Mouse (Mus musculus) MEL (cell line): ENCODE results near the gene Il17c. TPM values are rescaled to one million over a fixed set of nuclear protein-coding genes. Genes with fewer than 3 reads are reported as not detected.

Experiments
- DNase-seq: peaks from one replicate; pipeline ENCODE4 v3.0.0; 2011; ENCODE audit warnings: low read depth, low spot score
- H3K27ac ChIP-seq: 2 replicates; pipeline ENCODE4 v1.5.1; 2012; ENCODE audit warnings: low read depth, mild to moderate bottlenecking, control low read depth, low read length, moderate library complexity; ENCODE audit not compliant: control insufficient read depth
- H3K27me3 ChIP-seq, 2 experiments: fragments of 150-350 bp in 1 of 2; sonication (generic) in 1 of 2; 2 replicates each; pipeline ENCODE4 v1.6.1; 2012; ENCODE audit warnings: low read length in 2 of 2, mild to moderate bottlenecking in 2 of 2, improper control_type of control experiment in 1 of 2, moderate library complexity in 1 of 2; ENCODE audit not compliant: insufficient read depth in 2 of 2, control insufficient read depth in 1 of 2
- H3K36me3 ChIP-seq, 2 experiments: 2 replicates each; pipeline ENCODE4 v1.6.1; 2012 to 2014; ENCODE audit warnings: low read length in 2 of 2, improper control_type of control experiment in 1 of 2, inconsistent platforms in 1 of 2, mild to moderate bottlenecking in 1 of 2; ENCODE audit not compliant: insufficient read depth in 2 of 2, control insufficient read depth in 1 of 2
- H3K4me1 ChIP-seq, 2 experiments: fragments of 150-350 bp in 1 of 2; sonication (generic) in 1 of 2; 2 replicates each; pipeline ENCODE4 v1.6.1; 2012; ENCODE audit warnings: low read length in 2 of 2, improper control_type of control experiment in 1 of 2, mild to moderate bottlenecking in 1 of 2; ENCODE audit not compliant: insufficient read depth in 2 of 2, control insufficient read depth in 1 of 2
- H3K4me3 ChIP-seq, 2 experiments: fragments of 150-350 bp in 1 of 2; sonication (generic) in 1 of 2; 2 replicates each; pipeline ENCODE4 v1.5.1; 2012; ENCODE audit warnings: low read depth in 2 of 2, low read length in 2 of 2, mild to moderate bottlenecking in 2 of 2, moderate library complexity in 2 of 2, control low read depth in 1 of 2, improper control_type of control experiment in 1 of 2; ENCODE audit not compliant: control insufficient read depth in 1 of 2, insufficient read depth in 1 of 2
- H3K79me2 ChIP-seq: 2 replicates; pipeline ENCODE4 v1.6.1; 2012; ENCODE audit warnings: mild to moderate bottlenecking, low read length, moderate library complexity; ENCODE audit not compliant: control insufficient read depth, poor library complexity, insufficient read depth
- H3K9ac ChIP-seq: 2 replicates; pipeline ENCODE4 v1.6.1; 2012; ENCODE audit warnings: low read depth, mild to moderate bottlenecking, control low read depth, low read length, moderate library complexity; ENCODE audit not compliant: control insufficient read depth, poor library complexity, severe bottlenecking
- H3K9me3 ChIP-seq: fragments of 150-350 bp; sonication (generic); replicated peaks from 2 replicates; pipeline ENCODE4 v1.6.1; 2012; ENCODE audit warnings: mild to moderate bottlenecking, low read length, improper control_type of control experiment, moderate library complexity; ENCODE audit not compliant: insufficient read depth
- CHD1 ChIP-seq: IDR thresholded peaks from 2 replicates; pipeline ENCODE4 v1.6.1; 2012; ENCODE audit warnings: low read depth, mild to moderate bottlenecking, inconsistent platforms, low read length, improper control_type of control experiment
- CHD2 ChIP-seq: IDR thresholded peaks from 2 replicates; pipeline ENCODE4 v1.6.1; 2011; ENCODE audit warnings: low read length, improper control_type of control experiment
- ELF1 ChIP-seq: IDR thresholded peaks from 2 replicates; pipeline ENCODE4 v1.6.1; 2014; ENCODE audit warnings: low read depth, mild to moderate bottlenecking, inconsistent platforms, low read length, improper control_type of control experiment, moderate library complexity
- EP300 ChIP-seq, 2 experiments: IDR thresholded peaks; 2 replicates each; pipeline ENCODE4 v1.6.1; 2011; ENCODE audit warnings: improper control_type of control experiment in 2 of 2, low read length in 2 of 2, low read depth in 1 of 2, mild to moderate bottlenecking in 1 of 2
- ETS1 ChIP-seq: IDR thresholded peaks from 2 replicates; pipeline ENCODE4 v1.6.1; 2012; ENCODE audit warnings: low read depth, mild to moderate bottlenecking, inconsistent platforms, low read length, improper control_type of control experiment, moderate library complexity
- JUND ChIP-seq: IDR thresholded peaks from 2 replicates; pipeline ENCODE4 v1.6.1; 2011; ENCODE audit warnings: low read depth, mild to moderate bottlenecking, improper control_type of control experiment, low read length
- KAT2A ChIP-seq: conservative IDR thresholded peaks from 2 replicates; pipeline ENCODE4 v1.6.1; 2012; ENCODE audit warnings: low read depth, low read length, improper control_type of control experiment, inconsistent platforms
- MAFK ChIP-seq: IDR thresholded peaks from 2 replicates; pipeline ENCODE4 v1.6.1; 2011; ENCODE audit warnings: low read depth, mild to moderate bottlenecking, low read length, improper control_type of control experiment, borderline replicate concordance
- SMC3 ChIP-seq: IDR thresholded peaks from 2 replicates; pipeline ENCODE4 v1.6.1; 2011; ENCODE audit warnings: low read depth, low read length, improper control_type of control experiment
- TCF12 ChIP-seq: IDR thresholded peaks from 2 replicates; pipeline ENCODE4 v1.6.1; 2014; ENCODE audit warnings: low read depth, mild to moderate bottlenecking, inconsistent platforms, low read length, improper control_type of control experiment, moderate library complexity
- USF2 ChIP-seq, 2 experiments: IDR thresholded peaks; 2 replicates each; pipeline ENCODE4 v1.6.1; 2011 to 2012; ENCODE audit warnings: improper control_type of control experiment in 2 of 2, low read length in 2 of 2, borderline replicate concordance in 1 of 2, inconsistent platforms in 1 of 2, low read depth in 1 of 2, mild to moderate bottlenecking in 1 of 2; ENCODE audit not compliant: insufficient read depth in 1 of 2
- ZKSCAN1 ChIP-seq: IDR thresholded peaks from 2 replicates; pipeline ENCODE4 v1.6.1; 2012; ENCODE audit warnings: low read depth, mild to moderate bottlenecking, inconsistent platforms, low read length, improper control_type of control experiment, moderate library complexity
- polyA plus RNA-seq, 2 experiments: library from polyadenylated mRNA; stranded (reverse) in 1 of 2; unstranded in 1 of 2; fragments of >175 nt in 1 of 2; fragments of >200 nt in 1 of 2; gene quantifications; 2 replicates each; pipeline versions ENCODE4 v1.2.1 to v1.2.4; 2012; ENCODE audit warnings: low replicate concordance in 2 of 2, low read depth in 1 of 2; ENCODE audit not compliant: insufficient read length in 2 of 2, insufficient read depth in 1 of 2, missing spikeins in 1 of 2
- total RNA-seq: library from RNA; depleted of rRNA; stranded (reverse); fragments of 300-350 nt; gene quantifications from 2 replicates; pipeline ENCODE4 v1.2.3, GENCODE M21; 2012; rRNA removed

The Il17c gene
- total RNA-seq (not detected in 2 replicates), polyA plus RNA-seq (under 1 TPM in 1 of 2 experiments, not detected in 1; 0.43 TPM)

- DNase-seq = no peak
- H3K36me3 ChIP-seq = peaks cover 0 to 3% of the 10 kb centered on the region in 2 experiments; a peak in 1 of 4 replicates
- H3K4me1 ChIP-seq = no peaks in the 10 kb centered on the region
Measured at GRCm38 (mm10) chr8:122421376-122422070, at the start of gene Il17c. TSS of gene Il17c (plus strand) at chr8:122422020.

GRCm38 (mm10) chr8:122375320-122375719, 46.5 kb upstream of the Il17c start:
- H3K79me2 ChIP-seq = peaks cover 40% of the 10 kb centered on the region
- H3K36me3 ChIP-seq = peaks cover 10 to 26% of the 10 kb centered on the region in 2 experiments
- TF ChIP-seq TCF12 (no peak), SMC3 (no peak), EP300 (IDR thresholded peaks at IDR 0.05; ENCODE audit: low read depth in 1 of 2, low read length in 2 of 2) (no peak), CHD2 (no peak), ZKSCAN1 (no peak)
- H3K9me3 ChIP-seq = no peaks in the 10 kb centered on the region
- peaks cover 4 to 33% of the 10 kb centered on the region in 2 experiments; a peak in 3 of 4 replicates for H3K4me1 ChIP-seq
- peak; percentile 21 for DNase-seq
- no peak overlapping the region; the same call in 1 of the 2 replicates for H3K27ac ChIP-seq
- H3K27me3 ChIP-seq = no peaks in the 10 kb centered on the region
- H3K4me3 ChIP-seq = peak overlapping the region; percentile 60 to 69
- peak overlapping the region; percentile 78 for H3K9ac ChIP-seq

More at GRCm38 (mm10) chr8:122421376-122422070, at the start of gene Il17c:
- no peaks in the 10 kb centered on the region for H3K27me3 ChIP-seq
- no peak within 1 kb of the TSS for H3K4me3 ChIP-seq
- no peaks in the 10 kb centered on the region for H3K9me3 ChIP-seq
- no peak within 1 kb of the TSS for H3K27ac ChIP-seq
- TF ChIP-seq CHD1 (no peak), CHD2 (no peak), ELF1 (no peak), MAFK (no peak), USF2 (IDR thresholded peaks at IDR 0.05; ENCODE audit: borderline replicate concordance in 1 of 2, insufficient read depth in 1 of 2, low read depth in 1 of 2, low read length in 2 of 2) (no peak), KAT2A (no peak), ETS1 (no peak), JUND (no peak)
- H3K9ac ChIP-seq = no peak within 1 kb of the TSS
- no peaks in the 10 kb centered on the region for H3K79me2 ChIP-seq
